Mouse (Mus musculus): Measurements from ENCODE around the gene Zbtb43.

The Zbtb43 gene

GRCm38 (mm10) chr2:33453476-33453875, 14.9 kb downstream of the Zbtb43 start:
- no peak for DNase-seq

- DNase-seq = no peak
These were observed 15.6 kb downstream of the Zbtb43 start for GRCm38 (mm10) chr2:33452721-33453120.

- no peak for DNase-seq
These were observed 16.2 kb downstream of the Zbtb43 start for GRCm38 (mm10) chr2:33452140-33452539.

- DNase-seq = no peak
These were observed 17.1 kb downstream of the Zbtb43 start for GRCm38 (mm10) chr2:33451038-33451978.

GRCm38 (mm10) chr2:33449119-33449873, 19.1 kb downstream of the Zbtb43 start:
- no peak for DNase-seq

GRCm38 (mm10) chr2:33446796-33447195, 21.6 kb downstream of the Zbtb43 start:
- DNase-seq = no peak

GRCm38 (mm10) chr2:33445741-33446140, 22.6 kb downstream of the Zbtb43 start:
- DNase-seq = no peak

GRCm38 (mm10) chr2:33444862-33445261, 23.5 kb downstream of the Zbtb43 start:
- no peak for DNase-seq

GRCm38 (mm10) chr2:33444358-33444757, 24.0 kb downstream of the Zbtb43 start:
- no peak for DNase-seq

- DNase-seq = no peak
These were observed 25.7 kb downstream of the Zbtb43 start for GRCm38 (mm10) chr2:33442701-33443100.

- no peak for DNase-seq
These were observed 27.5 kb downstream of the Zbtb43 start for GRCm38 (mm10) chr2:33440893-33441292.

GRCm38 (mm10) chr2:33439980-33440670, 28.2 kb downstream of the Zbtb43 start:
- DNase-seq = no peak

- no peak for DNase-seq
These were observed 28.9 kb downstream of the Zbtb43 start for GRCm38 (mm10) chr2:33439471-33439881.

- no peak for DNase-seq
These were observed 30.0 kb downstream of the Zbtb43 start for GRCm38 (mm10) chr2:33438377-33438776.

- no peak for DNase-seq
These were observed 31.2 kb downstream of the Zbtb43 start for GRCm38 (mm10) chr2:33437184-33437583.

GRCm38 (mm10) chr2:33436035-33436580, 32.3 kb downstream of the Zbtb43 start:
- DNase-seq = no peak

- DNase-seq = no peak
These were observed 33.2 kb downstream of the Zbtb43 start for GRCm38 (mm10) chr2:33435036-33435650.

GRCm38 (mm10) chr2:33432877-33433276, 35.5 kb downstream of the Zbtb43 start:
- peak; percentile 35 to 41 for DNase-seq

GRCm38 (mm10) chr2:33430771-33431699, 37.3 kb downstream of the Zbtb43 start, which contains the start of gene Zbtb34:
Zbtb34 (minus strand) TSS chr2:33431324.
- peak; percentile 73 to 76 for DNase-seq

- DNase-seq = peak in 1 of 2 experiments; percentile 12
These were observed 38.1 kb downstream of the Zbtb43 start for GRCm38 (mm10) chr2:33430081-33430770.
